Mouse (Mus musculus) thymus, postnatal 0 days (tissue): ENCODE data around the gene Hyal5. TPM values are rescaled to one million over a fixed set of nuclear protein-coding genes. Genes with fewer than 3 reads are reported as not detected.
A peak's percentile ranks its signal among the peaks of the same experiment; 100 is the strongest.

ENCODE experiments used
- DNase-seq: peaks from one replicate; pipeline ENCODE4 v3.0.0-alpha.2; 2015; ENCODE audit warnings: low spot score
- polyA plus RNA-seq: library from polyadenylated mRNA; unstranded; fragments of >200 nt; fragmentation: Nextera tagmentation; extraction: Ambion mirVana; gene quantifications from 2 replicates; pipeline ENCODE4 v1.2.1, GENCODE M21; 2015

Hyal5 gene
- polyA plus RNA-seq, result not detected in 2 replicates

GRCm38 (mm10) chr6:24857697-24858096 lies at the start of gene Hyal5:
Hyal5 (plus strand) TSS chr6:24857997.
- no peak for DNase-seq

GRCm38 (mm10) chr6:24822070-24822469 lies 35.7 kb upstream of the Hyal5 start:
- DNase-seq, result no peak

GRCm38 (mm10) chr6:24860320-24860719 lies 2.5 kb downstream of the Hyal5 start:
- no peak for DNase-seq

GRCm38 (mm10) chr6:24863649-24864048 lies 5.9 kb downstream of the Hyal5 start:
- DNase-seq, result no peak

GRCm38 (mm10) chr6:24894146-24894873 lies 36.5 kb downstream of the Hyal5 start:
- DNase-seq, result peak; percentile 12

GRCm38 (mm10) chr6:24894874-24895183 lies 37.0 kb downstream of the Hyal5 start:
- DNase-seq, result no peak

GRCm38 (mm10) chr6:24905101-24905500 lies 47.3 kb downstream of the Hyal5 start:
- DNase-seq, result no peak

GRCm38 (mm10) chr6:24907824-24908223 lies 50.0 kb downstream of the Hyal5 start:
- no peak for DNase-seq

GRCm38 (mm10) chr6:24910016-24910727 lies 52.4 kb downstream of the Hyal5 start:
- no peak for DNase-seq

GRCm38 (mm10) chr6:24910728-24911105 lies 52.9 kb downstream of the Hyal5 start:
- DNase-seq, result no peak

GRCm38 (mm10) chr6:24913591-24913990 lies 55.8 kb downstream of the Hyal5 start:
- no peak for DNase-seq

- no peak for DNase-seq
These were observed 67.4 kb downstream of the Hyal5 start for GRCm38 (mm10) chr6:24925076-24925785.

Other genes starting within 250 kb of the Hyal5 start
- gene Wasl, start 193.0 kb upstream of the Hyal5 start, polyA plus RNA-seq, result 41.3 and 50.7 TPM in 2 replicates
- gene Hyal6, start 124.8 kb upstream of the Hyal5 start, polyA plus RNA-seq, result not detected in 2 replicates
- not detected in 2 replicates for gene Hyal4, start 109.7 kb upstream of the Hyal5 start, polyA plus RNA-seq
- gene Spam1, start 66.8 kb upstream of the Hyal5 start, polyA plus RNA-seq, result not detected in 2 replicates
- gene Tmem229a, start 98.3 kb downstream of the Hyal5 start, polyA plus RNA-seq, result 0.13 and 0.15 TPM in 2 replicates